Mouse (Mus musculus) erythroblast, embryonic 14.5 days (primary cell): ENCODE data around the gene Tgm2.

ENCODE experiments used
- GATA1 ChIP-seq: IDR thresholded peaks from 2 replicates; pipeline ENCODE4 v1.6.1; 2012; ENCODE audit warnings: low read length, inconsistent platforms, mixed read lengths
- TAL1 ChIP-seq: IDR thresholded peaks from 3 replicates; pipeline ENCODE4 v1.6.1; 2012; ENCODE audit warnings: low read length, inconsistent platforms, mixed read lengths

DNA sequence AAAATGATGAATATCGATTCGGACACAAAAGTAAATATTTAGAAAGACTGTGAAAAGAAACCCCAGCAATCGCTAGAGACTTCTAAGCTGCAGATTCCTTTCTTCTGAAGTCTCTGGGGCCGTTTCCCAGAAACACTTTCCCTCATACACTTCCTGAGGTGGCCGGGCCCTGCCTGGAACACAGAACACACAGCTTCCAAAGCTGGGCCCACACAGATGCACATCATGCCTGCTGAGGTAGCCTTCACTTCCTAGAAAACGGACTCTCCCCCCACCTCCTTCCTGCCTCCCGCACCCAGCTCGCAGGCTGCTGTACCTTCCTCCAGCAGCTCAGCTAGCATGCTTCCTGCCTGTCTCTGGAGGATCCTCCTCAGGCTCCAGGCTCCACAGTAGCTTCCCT is 36.7 kb downstream of the Tgm2 start:
- TF ChIP-seq GATA1: no peak
- TF ChIP-seq TAL1: no peak
